8 mouse cellular contexts compared by ENCODE assay signal in genomic region chr14:73142896-73143709, GRCm38 (mm10). TPM values are rescaled to one million over a fixed set of nuclear protein-coding genes. Genes with fewer than 3 reads are reported as not detected.
DNase-seq lines count a peak whose midpoint lies in the region; ATAC-seq and TF ChIP-seq lines count a peak whose summit lies in the region.

No protein-coding gene starts in this region.

- TF ChIP-seq CTCF in gastrocnemius, adult 2 months (IDR thresholded peaks at IDR 0.05), result no peak
- no peak for TF ChIP-seq CTCF in hindbrain, postnatal 0 days (IDR thresholded peaks at IDR 0.05; ENCODE audit: low read depth)

- H3K9ac ChIP-seq in hindbrain, postnatal 0 days (replicated peaks; ENCODE audit: low read length), result peak overlapping the region; percentile 91

- H3K4me3 ChIP-seq in gastrocnemius, adult 2 months, result peak overlapping the region; percentile 83
- peak overlapping the region; percentile 72 for H3K4me3 ChIP-seq in hindbrain, postnatal 0 days (ENCODE audit: low read length)
- peak overlapping the region; percentile 93 for H3K4me3 ChIP-seq in megakaryocyte, embryonic 14.5 days (replicated peaks)

- peak overlapping the region; percentile 98 for H3K27ac ChIP-seq in gastrocnemius, adult 2 months
- peak overlapping the region; percentile 98 for H3K27ac ChIP-seq in hindbrain, postnatal 0 days

- WGBS in hindbrain, postnatal 0 days, result 1% methylated on average over 86 of the region's 88 CpGs

- H3K4me1 ChIP-seq in hindbrain, postnatal 0 days (ENCODE audit: insufficient read depth, low read length), result peaks cover 11% of the 10 kb centered on the region; the same call in 1 of the 2 replicates
- H3K4me1 ChIP-seq in megakaryocyte, embryonic 14.5 days, result peaks cover 82% of the 10 kb centered on the region

- peak; percentile 46 for DNase-seq in WW6 (ENCODE audit: low read depth, low spot score)
- peak; percentile 91 to 93 for DNase-seq in cerebellum, postnatal 25 days
- peak; percentile 93 for DNase-seq in gastrocnemius, adult 2 months
- peak; percentile 88 for DNase-seq in hindbrain, postnatal 0 days (ENCODE audit: low spot score)
- DNase-seq in left cerebral cortex, adult 9 months (ENCODE audit: low spot score in 2 of 2), result peak; percentile 27 to 75
- peak; percentile 68 to 79 for DNase-seq in right cerebral cortex, adult 2 months (ENCODE audit: low spot score in 2 of 2)
- DNase-seq in urinary bladder, postnatal 10 days (ENCODE audit: low spot score), result peak; percentile 36

- peak overlapping the region; percentile 65 for H3K4me2 ChIP-seq in hindbrain, postnatal 0 days (ENCODE audit: low read depth, low read length)

- no peaks in the 10 kb centered on the region for H3K36me3 ChIP-seq in hindbrain, postnatal 0 days (ENCODE audit: insufficient read depth, low read length)
- H3K36me3 ChIP-seq in megakaryocyte, embryonic 14.5 days (replicated peaks; ENCODE audit: low read length), result peaks cover 42% of the 10 kb centered on the region

- H3K27me3 ChIP-seq in hindbrain, postnatal 0 days (ENCODE audit: insufficient read depth, low read length), result no peaks in the 10 kb centered on the region
- no peaks in the 10 kb centered on the region for H3K27me3 ChIP-seq in megakaryocyte, embryonic 14.5 days (replicated peaks)

- peak; percentile 93 for ATAC-seq in hindbrain, postnatal 0 days

- intact Hi-C loops in gastrocnemius, adult 2 months (cut with DNase I), result loop anchor here (5.0 kb wide), 2 partner anchors 36 to 94 kb away; partner anchors contain the start of gene Lpar6

- H3K9me3 ChIP-seq in hindbrain, postnatal 0 days (ENCODE audit: low read length), result no peaks in the 10 kb centered on the region
- H3K9me3 ChIP-seq in megakaryocyte, embryonic 14.5 days, result no peaks in the 10 kb centered on the region

RNA-seq across cellular contexts. Expression of gene Rcbtb2, which starts 20.3 kb away (rescaled TPM):
- 10 to 100 TPM; 14.4 to 18.5 TPM for total RNA-seq in gastrocnemius, adult 2 months (2021)
- total RNA-seq in hindbrain, postnatal 0 days (2014; rRNA removed), result 40.2 and 64.9 TPM in 2 replicates
- polyA plus RNA-seq in hindbrain, postnatal 0 days (2015; fragmentation: Nextera tagmentation; extraction: Ambion mirVana), result 58.3 and 64.1 TPM in 2 replicates
- 12.2 and 27.1 TPM in 2 replicates for polyA plus RNA-seq in megakaryocyte, embryonic 14.5 days (2012; ENCODE audit: insufficient read depth, low replicate concordance)

Comparison
In these comparisons a context has a peak if more than half of its experiments do, and no peak if none do; other contexts are left out.
1. Peak in every context shown above with its lines: DNase-seq, ATAC-seq, H3K4me3 ChIP-seq and H3K27ac ChIP-seq.
2. DNase-seq: peak in every context shown above with its lines; median percentile 93 in gastrocnemius, adult 2 months; 92 in cerebellum, postnatal 25 days; 88 in hindbrain, postnatal 0 days; 74 in right cerebral cortex, adult 2 months; 51 in left cerebral cortex, adult 9 months; 46 in WW6; 36 in urinary bladder, postnatal 10 days.